Mouse (Mus musculus): ENCODE results near the gene Pkib.

GRCm38 (mm10) chr10:57784876-57785150, 153.0 kb downstream of the Pkib start, which contains the start of gene Fabp7:
- TF ChIP-seq CTCF (IDR thresholded peaks at IDR 0.05; ENCODE audit: low read depth, low read length) (no peak), POLR2A (IDR thresholded peaks at IDR 0.05; ENCODE audit: borderline replicate concordance, low read depth, low read length) (no peak)
